Mouse (Mus musculus) neural tube, embryonic 11.5 days (tissue): ENCODE measurements around the gene Ubap1. TPM values are rescaled to one million over a fixed set of nuclear protein-coding genes. Genes with fewer than 3 reads are reported as not detected.

Source experiments
- ATAC-seq: fragments of 200-750 bp; cut with Nextera tagmentation; 2 replicates; pipeline ENCODE4 v1.8.0; 2017; ENCODE audit warnings: moderate number of reproducible peaks, mild to moderate bottlenecking, moderate TSS enrichment, moderate library complexity; ENCODE audit not compliant: insufficient read depth, low FRiP score, low TSS enrichment
- DNase-seq: peaks from one replicate; pipeline ENCODE4 v3.0.0-alpha.2; 2015; ENCODE audit warnings: low spot score
- H3K27ac ChIP-seq: fragments of 300-500 bp; sonication (generic); 2 replicates; pipeline ENCODE4 v1.5.1; 2014; ENCODE audit warnings: low read depth, mild to moderate bottlenecking, low read length
- H3K27me3 ChIP-seq: fragments of 300-500 bp; sonication (generic); 2 replicates; pipeline ENCODE4 v1.6.1; 2014; ENCODE audit warnings: mild to moderate bottlenecking, low read length, mixed read lengths; ENCODE audit not compliant: control insufficient read depth, insufficient read depth
- H3K36me3 ChIP-seq: fragments of 300-500 bp; sonication (generic); 2 replicates; pipeline ENCODE4 v1.6.1; 2014; ENCODE audit warnings: mild to moderate bottlenecking, low read length, moderate library complexity, mixed read lengths; ENCODE audit not compliant: control insufficient read depth, insufficient read depth
- H3K4me1 ChIP-seq: fragments of 300-500 bp; sonication (generic); 2 replicates; pipeline ENCODE4 v1.6.1; 2014; ENCODE audit warnings: low read length, mixed read lengths; ENCODE audit not compliant: control insufficient read depth, insufficient read depth
- H3K4me2 ChIP-seq: fragments of 300-500 bp; sonication (generic); 2 replicates; pipeline ENCODE4 v1.6.1; 2014; ENCODE audit warnings: low read depth, mild to moderate bottlenecking, moderate library complexity
- H3K4me3 ChIP-seq: fragments of 300-500 bp; sonication (generic); 2 replicates; pipeline ENCODE4 v1.5.1; 2014; ENCODE audit warnings: low read depth, low read length
- H3K9ac ChIP-seq: fragments of 300-500 bp; sonication (generic); 2 replicates; pipeline ENCODE4 v1.6.1; 2014; ENCODE audit warnings: mild to moderate bottlenecking, low read length
- H3K9me3 ChIP-seq: fragments of 300-500 bp; sonication (generic); 2 replicates; pipeline ENCODE4 v1.6.1; 2016; ENCODE audit warnings: low read length; ENCODE audit not compliant: control insufficient read depth
- WGBS: fragments of 180-500 bp; shearing (Covaris S2); extraction: QIAGEN DNeasy Blood & Tissue Kit; methylation state at CpG from one replicate; pipeline ENCODE4 v1.1.7; 2014; 5-methylcytosine and 5-hydroxymethylcytosine counted together
- polyA plus RNA-seq: library from polyadenylated mRNA; unstranded; fragments of >200 nt; fragmentation: Nextera tagmentation; extraction: Ambion mirVana; gene quantifications from 2 replicates; pipeline ENCODE4 v1.2.1, GENCODE M21; 2014

The Ubap1 gene
- polyA plus RNA-seq, 1 experiment from 2014 or later: 91.3 TPM

DNA sequence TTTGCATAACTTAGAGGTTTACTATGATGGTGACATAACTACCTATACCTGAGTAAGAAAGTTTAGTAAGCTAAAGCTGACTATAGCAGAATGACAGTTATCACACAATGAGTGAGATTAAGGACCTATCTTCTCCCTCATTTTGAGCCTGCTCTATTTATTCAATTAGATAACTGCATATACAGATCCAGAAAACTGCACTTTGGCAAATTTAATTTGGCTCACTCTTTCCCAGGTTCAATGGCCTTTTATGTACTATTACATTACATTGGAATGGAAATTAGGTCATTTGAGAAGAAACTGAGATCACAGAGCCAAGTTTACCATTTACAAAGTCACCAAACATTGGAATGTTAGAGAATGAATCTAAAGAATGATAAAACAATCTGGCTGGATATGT, 68.2 kb downstream of the Ubap1 start:
- ATAC-seq: no peak
- H3K9ac ChIP-seq: no peak overlapping the region

GRCm38 (mm10) chr4:41438931-41439330, 90.1 kb downstream of the Ubap1 start:
- no peaks in the 10 kb centered on the region for H3K27me3 ChIP-seq
- no peak overlapping the region for H3K4me3 ChIP-seq
- no peaks in the 10 kb centered on the region; the same call in 1 of the 2 replicates for H3K36me3 ChIP-seq
- DNase-seq (no peak), ATAC-seq (no peak)
- no peak overlapping the region for H3K9ac ChIP-seq
- no peaks in the 10 kb centered on the region for H3K9me3 ChIP-seq
- H3K4me2 ChIP-seq: no peak overlapping the region
- WGBS: 91% methylated on average over 5 of the region's 5 CpGs
- no peak overlapping the region for H3K27ac ChIP-seq
- H3K4me1 ChIP-seq: no peaks in the 10 kb centered on the region

More for the DNA sequence above, 68.2 kb downstream of the Ubap1 start:
- H3K4me1 ChIP-seq: no peaks in the 10 kb centered on the region
- no peak for DNase-seq
- no peak overlapping the region for H3K4me3 ChIP-seq
- no peaks in the 10 kb centered on the region for H3K9me3 ChIP-seq
- no peaks in the 10 kb centered on the region for H3K27me3 ChIP-seq
- H3K4me2 ChIP-seq: no peak overlapping the region
- H3K27ac ChIP-seq: no peak overlapping the region
- no peaks in the 10 kb centered on the region for H3K36me3 ChIP-seq

Other genes with a start within 250 kb of the Ubap1 start
- 25.1 and 28.7 TPM in 2 replicates for gene Nol6, start 224.5 kb upstream of the Ubap1 start, polyA plus RNA-seq
- 99.5 and 100.0 TPM in 2 replicates for gene Ube2r2, start 213.3 kb upstream of the Ubap1 start, polyA plus RNA-seq
- 76.7 and 77.3 TPM in 2 replicates for gene Ubap2, start 73.9 kb upstream of the Ubap1 start, polyA plus RNA-seq
- gene Dcaf12, start 34.1 kb upstream of the Ubap1 start, polyA plus RNA-seq: 57.9 and 64.0 TPM in 2 replicates
- gene Kif24, start 115.9 kb downstream of the Ubap1 start, polyA plus RNA-seq: 8.5 and 9.2 TPM in 2 replicates
- 57.2 and 62.9 TPM in 2 replicates for gene Nudt2, start 116.2 kb downstream of the Ubap1 start, polyA plus RNA-seq
- 7.1 and 9.6 TPM in 2 replicates for gene AI464131, start 154.1 kb downstream of the Ubap1 start, polyA plus RNA-seq
- gene 1110017D15Rik, start 168.3 kb downstream of the Ubap1 start, polyA plus RNA-seq: 2.5 and 3.4 TPM in 2 replicates
- 10.2 and 11.6 TPM in 2 replicates for gene Fam219a, start 220.5 kb downstream of the Ubap1 start, polyA plus RNA-seq
- 0.62 and 2.8 TPM in 2 replicates for gene Dnaic1, start 220.8 kb downstream of the Ubap1 start, polyA plus RNA-seq